Mouse (Mus musculus) induced T-regulatory cell, adult 2 months (primary cell): Measurements from ENCODE around the gene Rhbdd2.

Experiments
- DNase-seq: peaks from one replicate; pipeline ENCODE4 v3.0.0-alpha.2; 2012; ENCODE audit warnings: low read depth

Gene Rhbdd2

DNA sequence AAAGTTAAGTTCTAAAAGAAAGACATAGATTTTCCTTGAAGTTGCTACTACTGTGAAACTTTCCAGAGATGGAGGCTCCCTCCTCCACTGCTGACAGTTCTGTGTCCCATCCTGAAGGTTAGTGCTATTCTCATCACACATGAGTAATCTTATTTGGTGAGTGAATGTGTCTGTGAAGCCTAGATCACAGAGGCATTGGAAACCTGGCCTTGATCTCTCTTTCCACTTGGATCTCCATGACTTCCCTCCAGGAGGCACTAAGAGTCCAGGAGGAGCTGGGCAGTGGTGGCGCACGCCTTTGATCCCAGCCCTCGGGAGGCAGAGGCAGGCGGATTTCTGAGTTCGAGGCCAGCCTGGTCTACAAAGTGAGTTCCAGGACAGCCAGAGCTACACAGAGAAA lies 49.6 kb downstream of the Rhbdd2 start:
- no peak for DNase-seq

DNA sequence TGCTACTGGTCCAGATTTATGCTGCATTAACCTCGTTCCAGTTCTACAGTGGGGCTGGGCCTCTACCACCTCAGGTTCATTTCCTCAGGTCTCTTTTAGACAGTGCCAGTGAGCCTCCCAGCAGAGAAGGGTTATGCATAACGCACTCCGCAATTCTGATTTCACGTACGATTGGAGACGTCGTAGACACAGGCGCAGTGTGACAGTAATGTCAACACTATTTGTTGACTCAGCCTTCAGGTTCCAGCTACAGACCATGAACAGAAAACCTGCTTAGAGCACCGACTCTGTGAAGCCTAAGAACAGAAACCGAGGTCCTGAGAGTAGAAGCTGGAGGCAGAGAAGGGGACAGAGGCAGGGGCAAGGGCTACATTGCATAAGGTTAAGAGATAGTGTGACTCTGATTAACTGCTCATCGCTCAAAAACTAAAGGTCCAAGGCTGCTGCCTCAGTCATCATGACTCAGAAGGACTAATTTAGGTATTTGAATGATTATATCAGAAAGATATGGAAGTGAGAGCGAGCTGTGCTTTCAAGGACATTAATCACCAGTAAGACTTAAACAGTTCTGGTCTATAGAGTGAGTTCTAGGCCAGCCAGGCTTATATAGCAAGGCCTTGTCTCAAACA lies 50.6 kb downstream of the Rhbdd2 start:
- no peak for DNase-seq

DNA sequence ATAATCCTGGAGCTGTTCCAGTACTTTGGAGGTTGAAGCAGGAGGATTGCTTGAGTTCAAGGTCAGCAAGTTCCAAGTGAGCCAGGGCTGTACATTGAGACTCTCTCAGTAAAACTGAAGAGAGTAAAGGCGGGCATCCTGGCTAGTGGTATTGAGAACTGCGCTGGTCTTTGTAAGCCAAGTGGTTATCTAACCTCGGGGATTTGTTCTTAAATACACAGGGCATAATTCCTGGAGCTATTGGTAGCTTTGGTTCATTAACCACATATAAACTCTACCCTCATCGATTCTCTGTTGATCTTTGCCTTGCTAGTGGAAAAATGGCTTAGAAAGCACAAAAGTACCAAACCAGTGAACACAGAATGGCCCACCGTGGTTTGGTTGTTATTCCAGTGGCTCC lies 58.0 kb downstream of the Rhbdd2 start:
- DNase-seq, result no peak

DNA sequence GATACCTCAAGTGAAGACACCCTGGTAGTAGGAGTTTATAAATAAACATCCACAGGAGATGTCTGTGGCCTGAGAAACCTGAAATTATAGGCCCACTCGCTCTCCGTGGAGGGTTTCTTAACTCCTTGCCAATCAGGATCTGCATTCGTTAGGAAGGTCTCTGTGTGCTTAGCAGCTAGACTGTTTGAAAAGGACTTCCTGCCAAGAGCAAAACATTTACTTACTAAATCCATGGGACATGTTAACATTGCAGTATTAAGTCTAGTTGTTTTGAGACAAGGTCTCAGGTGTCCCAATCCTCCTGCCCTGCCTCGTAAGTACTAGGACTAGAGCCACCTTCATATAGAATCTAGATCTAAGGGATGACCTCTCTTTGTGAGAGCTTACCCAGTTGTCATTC lies 58.8 kb downstream of the Rhbdd2 start:
- no peak for DNase-seq

DNA sequence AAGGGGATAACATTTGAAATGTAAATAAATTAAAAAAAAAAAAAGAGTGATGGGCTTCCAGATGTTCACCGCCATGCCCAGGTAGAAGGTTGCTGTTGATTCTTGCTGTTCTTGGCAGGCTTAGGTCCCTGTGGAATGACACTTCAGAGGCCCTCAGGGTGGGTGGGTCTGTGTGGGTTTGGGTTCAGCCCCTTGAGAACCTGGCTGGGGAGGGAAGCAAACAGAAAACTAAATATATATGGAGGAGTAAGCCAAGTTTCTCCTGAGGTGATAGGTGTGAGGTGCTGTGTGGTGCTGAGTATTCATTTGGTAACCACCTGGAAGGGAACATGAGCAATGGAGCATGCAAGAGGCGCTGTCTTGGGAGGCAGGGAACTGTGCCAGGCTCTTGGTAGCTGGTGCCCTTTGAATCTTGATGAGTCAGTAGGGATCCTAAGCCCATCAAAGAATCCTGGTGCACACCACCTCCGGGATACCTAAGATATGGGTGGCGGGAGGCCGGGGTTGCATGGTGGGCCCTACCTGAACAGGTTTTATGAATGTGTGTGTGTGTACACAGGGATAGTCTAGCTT lies 60.9 kb downstream of the Rhbdd2 start:
- no peak for DNase-seq

DNA sequence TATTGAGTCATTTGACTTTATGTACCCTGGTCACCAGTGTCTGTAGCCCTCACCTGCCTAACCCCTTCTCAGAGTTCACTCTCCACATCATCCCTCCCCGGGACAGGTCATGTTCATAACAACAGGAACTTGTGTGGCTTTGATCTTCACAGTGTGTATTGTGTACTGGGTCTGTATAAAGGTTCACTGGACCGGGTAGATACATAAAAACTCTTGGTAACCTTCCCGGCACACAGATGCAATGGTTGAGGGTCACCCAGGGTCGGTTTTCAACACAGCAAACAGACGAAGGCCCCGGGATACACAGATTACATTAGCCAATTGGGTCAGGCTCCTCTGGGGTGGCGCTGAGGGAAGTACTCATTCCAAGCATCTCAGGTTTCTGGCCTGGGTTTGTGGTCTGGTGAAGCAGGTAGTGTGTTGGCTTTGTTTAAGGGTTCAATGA lies 62.9 kb downstream of the Rhbdd2 start:
- DNase-seq, result no peak
